Mouse (Mus musculus) brain, adult 2 months (tissue): ENCODE data around the gene Ankmy1.

Experiments
- DNase-seq: peaks from one replicate; pipeline ENCODE4 v3.0.0; 2011; ENCODE audit warnings: low read depth, low spot score

Ankmy1 gene

GRCm38 (mm10) chr1:92830626-92831187 lies 72.0 kb downstream of the Ankmy1 start:
- DNase-seq: no peak

- DNase-seq: no peak
Measured at GRCm38 (mm10) chr1:92815756-92816294, 86.9 kb downstream of the Ankmy1 start.

GRCm38 (mm10) chr1:92815100-92815499 lies 87.6 kb downstream of the Ankmy1 start:
- DNase-seq: no peak

- DNase-seq: no peak
Measured at GRCm38 (mm10) chr1:92814319-92814718, 88.4 kb downstream of the Ankmy1 start.
